Mouse (Mus musculus): ENCODE results near the gene F12.

The F12 gene

GRCm38 (mm10) chr13:55418004-55418403 is 8.6 kb downstream of the F12 start:
- peak; percentile 89 to 97 for DNase-seq (ENCODE audit: inconsistent age in 2 of 2, low spot score in 1 of 2)

GRCm38 (mm10) chr13:55414743-55415380 is 11.7 kb downstream of the F12 start, which contains the start of gene Pfn3:
Gene Pfn3 (minus strand): TSS chr13:55415232.
- DNase-seq (ENCODE audit: inconsistent age in 2 of 2, low spot score in 1 of 2): peak in 1 of 2 experiments; percentile 37

DNA sequence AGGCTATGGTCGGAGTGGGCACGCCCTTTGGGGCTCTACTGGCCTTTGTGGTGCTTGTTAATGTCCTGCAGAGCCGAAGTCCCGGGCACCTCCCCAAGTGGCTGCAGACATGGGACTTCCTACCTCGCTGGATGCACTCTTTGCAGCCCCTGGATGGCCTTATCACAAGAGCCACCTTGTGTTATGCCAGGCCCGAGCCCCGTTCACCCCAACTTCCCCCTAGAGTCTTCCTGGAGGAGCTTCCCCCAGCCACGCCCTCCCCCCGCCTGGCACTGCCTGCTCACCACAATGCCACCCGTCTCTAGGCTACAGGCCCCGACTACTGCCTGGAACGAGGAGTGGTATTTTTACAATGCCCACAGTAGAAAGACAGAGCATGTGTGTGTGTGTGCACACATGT is 13.3 kb downstream of the F12 start:
- DNase-seq (ENCODE audit: inconsistent age in 2 of 2, low spot score in 1 of 2): no peak

GRCm38 (mm10) chr13:55412643-55413307 is 13.8 kb downstream of the F12 start:
- peak; percentile 37 to 70 for DNase-seq (ENCODE audit: inconsistent age in 2 of 2, low spot score in 1 of 2)

DNA sequence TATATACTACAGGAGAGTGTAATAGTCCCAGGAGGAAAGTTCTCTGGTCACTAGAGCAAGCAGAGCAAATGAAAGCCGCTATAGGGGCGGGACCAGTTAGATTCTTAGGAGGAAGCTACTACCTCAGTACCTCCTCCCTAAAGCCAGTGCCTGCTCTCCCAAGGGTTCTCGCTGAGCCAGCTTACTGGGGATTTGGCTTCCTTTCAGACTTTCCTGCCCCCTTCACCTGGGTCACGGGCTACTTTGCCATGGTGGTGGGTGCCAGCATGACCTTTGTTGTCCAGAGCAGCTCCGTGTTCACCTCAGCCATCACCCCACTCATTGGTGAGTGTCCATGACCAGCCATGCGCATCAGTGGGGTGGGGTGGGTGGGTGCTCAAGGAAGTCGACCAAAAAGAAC is 14.8 kb downstream of the F12 start:
- no peak for DNase-seq (ENCODE audit: inconsistent age in 2 of 2, low spot score in 1 of 2)

- DNase-seq (ENCODE audit: inconsistent age in 2 of 2, low spot score in 1 of 2): no peak
Observed at GRCm38 (mm10) chr13:55408546-55409120, 18.0 kb downstream of the F12 start.

GRCm38 (mm10) chr13:55407341-55407740 is 19.3 kb downstream of the F12 start:
- no peak for DNase-seq (ENCODE audit: inconsistent age in 2 of 2, low spot score in 1 of 2)

DNA sequence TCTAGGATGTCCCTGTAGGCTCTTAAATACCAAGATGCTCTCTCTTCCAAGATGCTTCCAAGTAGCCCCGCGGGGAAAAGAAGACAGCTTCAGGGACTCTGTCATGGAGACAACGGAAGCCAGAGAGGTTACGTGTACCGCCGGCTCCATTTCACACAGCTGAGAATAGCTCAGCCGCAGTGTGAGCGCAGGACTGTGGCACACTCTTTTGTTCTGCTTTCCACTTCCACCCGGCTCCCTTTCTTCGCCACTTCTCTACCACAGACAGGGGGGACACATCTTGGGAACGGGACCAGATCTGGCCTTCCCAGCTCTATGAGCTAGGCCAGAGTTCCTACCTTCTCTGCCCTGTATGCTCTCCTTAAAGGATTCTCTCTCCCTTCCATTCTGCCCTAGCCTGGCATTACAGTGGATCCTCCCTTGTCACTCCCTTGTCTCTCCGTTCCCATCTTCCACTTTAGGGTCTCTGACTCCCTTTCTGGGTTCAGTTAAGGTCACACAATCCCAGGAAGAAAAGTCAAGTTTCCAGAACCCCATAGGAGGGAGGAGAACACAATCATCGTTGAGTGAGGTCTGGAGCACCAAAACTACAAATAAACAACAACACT is 20.7 kb downstream of the F12 start:
- DNase-seq (ENCODE audit: inconsistent age in 2 of 2, low spot score in 1 of 2): no peak

DNA sequence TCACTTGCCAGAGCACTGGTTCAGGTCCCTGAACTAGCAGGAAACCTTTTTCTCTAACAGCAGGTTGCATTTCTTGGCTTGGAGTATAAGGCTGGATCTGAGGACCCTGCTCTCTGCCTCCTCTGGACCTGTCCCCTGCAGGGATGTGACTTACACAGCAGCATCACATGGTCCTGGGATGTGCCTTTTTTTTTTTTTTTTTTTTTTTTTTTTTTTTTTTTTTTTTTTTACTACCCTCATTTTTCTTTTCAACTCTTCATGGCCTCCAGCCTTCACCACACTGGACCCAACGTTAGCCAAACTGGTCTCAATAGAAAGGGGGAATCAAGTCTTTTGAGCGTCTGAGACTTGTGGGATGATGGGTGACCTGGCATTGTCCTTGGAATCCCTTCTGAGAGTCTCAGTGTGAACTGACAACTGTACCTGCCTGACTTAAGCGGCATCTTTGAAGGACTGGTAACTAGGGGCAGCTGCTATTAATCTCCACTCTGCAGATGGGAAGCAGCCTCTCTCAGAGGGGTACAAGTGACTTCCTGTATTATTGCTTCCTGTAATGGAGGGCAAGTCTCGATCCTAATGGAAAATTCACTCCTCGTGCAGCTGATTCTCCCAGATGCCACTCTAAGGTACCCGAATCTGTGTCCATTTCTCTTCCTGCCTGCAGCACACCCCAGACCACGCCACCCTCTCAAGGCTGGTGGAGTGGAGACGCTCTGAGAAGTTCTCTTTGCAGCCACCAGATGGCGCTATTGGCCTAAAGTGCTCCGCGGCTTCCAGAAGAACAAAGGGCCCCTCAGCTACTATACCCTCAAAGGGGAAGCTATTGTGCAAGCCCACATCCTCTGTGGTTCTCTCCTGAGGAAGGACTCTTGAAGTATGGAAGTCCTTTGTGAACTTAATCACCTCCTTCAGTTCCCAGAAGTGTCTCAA is 21.5 kb downstream of the F12 start:
- DNase-seq (ENCODE audit: inconsistent age in 2 of 2, low spot score in 1 of 2): peak; percentile 70 to 89

DNA sequence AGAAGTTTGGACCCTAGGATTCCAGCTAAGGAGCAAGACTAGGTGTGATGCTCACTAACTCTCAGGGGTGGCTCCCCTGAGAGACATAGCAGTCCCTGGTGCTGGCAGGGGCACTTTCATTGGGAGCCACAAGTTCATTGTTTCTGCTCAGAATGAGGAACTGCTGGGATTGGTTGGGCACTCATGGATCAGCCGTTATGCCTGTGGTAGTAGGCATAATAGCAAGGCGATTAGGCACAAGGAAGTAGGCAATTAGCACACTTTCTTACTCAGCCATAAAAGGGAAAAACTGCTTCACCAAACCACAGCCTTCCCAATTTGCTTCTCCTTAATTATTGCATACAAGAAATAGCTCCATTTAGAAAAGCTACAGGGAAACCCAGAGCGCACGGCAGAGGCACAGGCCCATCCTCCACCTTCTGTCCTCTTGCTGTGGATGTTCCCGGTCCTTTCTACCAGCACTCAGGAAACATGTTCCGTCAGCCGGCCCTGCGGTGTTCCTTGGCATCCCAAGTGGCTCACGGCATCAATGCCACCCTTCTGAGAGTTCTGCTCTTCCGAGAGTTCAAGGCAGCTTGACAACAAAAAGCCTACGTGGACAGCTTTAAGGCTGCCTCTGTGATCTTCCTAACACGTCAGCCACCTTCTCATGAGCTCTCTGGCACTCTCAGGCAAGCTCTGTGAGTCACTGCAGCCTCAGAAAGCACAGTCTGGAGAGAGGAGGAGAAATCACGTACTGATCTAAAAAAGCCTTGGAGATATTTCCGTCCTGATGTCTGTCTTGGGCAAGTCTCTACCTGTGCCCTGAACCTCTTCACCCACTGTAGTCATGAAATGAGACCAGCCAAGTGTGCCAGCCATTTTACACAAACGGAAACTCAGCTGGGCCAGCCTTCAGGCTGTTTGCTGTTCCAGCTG is 22.4 kb downstream of the F12 start:
- no peak for DNase-seq (ENCODE audit: inconsistent age in 2 of 2, low spot score in 1 of 2)

- no peak for DNase-seq (ENCODE audit: inconsistent age in 2 of 2, low spot score in 1 of 2)
Observed at GRCm38 (mm10) chr13:55403266-55403665, 23.3 kb downstream of the F12 start.

DNA sequence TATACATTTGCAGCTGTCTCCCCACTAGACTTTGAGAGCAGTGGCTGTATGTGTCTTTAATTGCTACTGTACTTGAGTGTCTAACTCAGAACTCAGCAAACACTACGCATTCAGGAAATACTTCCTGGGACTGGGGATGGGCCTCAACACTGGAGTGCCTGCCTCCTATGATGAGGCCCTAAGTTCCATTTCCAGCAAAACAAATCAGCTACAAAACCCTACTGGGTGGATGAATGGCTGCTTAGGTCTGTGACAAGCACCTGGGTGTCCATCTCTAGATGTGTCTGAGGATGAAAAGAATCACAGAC is 26.6 kb downstream of the F12 start:
- no peak for DNase-seq (ENCODE audit: inconsistent age in 2 of 2, low spot score in 1 of 2)

DNA sequence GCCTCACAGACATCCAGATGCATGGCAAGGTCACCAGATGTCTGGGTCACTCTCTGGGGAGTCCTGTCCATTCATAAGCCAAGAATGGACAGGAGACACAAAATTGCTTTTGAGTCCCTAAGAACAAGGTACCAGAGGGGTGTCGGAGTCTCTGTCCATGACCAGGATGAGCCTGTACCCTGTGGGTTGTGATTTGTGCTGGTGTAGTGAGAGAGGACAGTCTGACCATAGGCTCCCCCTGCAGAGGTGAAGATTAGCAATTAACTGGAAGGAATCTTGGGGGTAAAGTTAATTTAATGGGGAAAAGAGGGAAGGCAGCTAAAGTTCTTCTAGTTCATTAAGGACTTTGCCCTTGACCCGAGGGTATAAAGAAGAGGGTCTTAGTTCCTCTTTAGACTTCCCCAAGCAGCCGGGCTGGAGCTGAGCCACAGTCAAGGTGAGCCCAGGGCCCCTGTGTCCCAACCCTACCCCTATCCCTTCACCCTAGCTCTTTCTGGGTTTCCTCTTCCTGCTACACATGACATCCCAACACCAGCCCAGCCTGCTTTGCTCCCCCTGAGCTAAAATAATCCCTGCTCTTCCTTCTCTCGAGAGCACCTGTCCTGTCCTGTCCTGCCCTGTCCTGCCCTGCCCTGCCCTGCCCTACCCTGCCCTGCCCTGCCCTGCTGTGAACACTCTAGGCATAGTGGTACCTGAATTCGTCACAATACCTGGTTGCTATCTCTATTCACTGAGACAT is 27.1 kb downstream of the F12 start:
- no peak for DNase-seq (ENCODE audit: inconsistent age in 2 of 2, low spot score in 1 of 2)

DNA sequence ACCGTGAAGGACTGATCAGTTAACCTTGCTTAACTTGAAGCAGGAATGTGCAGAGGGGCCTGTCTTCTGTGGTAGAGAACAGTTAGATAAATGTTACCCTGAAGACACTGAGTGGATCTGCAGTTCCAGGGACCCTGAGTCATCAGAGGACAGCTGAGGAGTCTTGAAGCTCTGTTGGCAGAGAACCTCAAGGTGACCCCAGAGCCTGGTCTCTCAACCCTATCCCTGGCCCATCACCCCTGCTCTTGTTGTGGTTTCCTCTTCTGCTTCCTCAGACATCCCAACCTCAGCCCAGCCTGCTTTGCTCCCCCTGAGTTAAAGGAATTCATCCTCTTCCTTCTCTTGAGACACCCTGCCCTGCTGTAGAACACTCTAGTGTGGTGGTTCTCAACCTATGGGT is 28.5 kb downstream of the F12 start, which contains the start of gene Slc34a1:
TSS of gene Slc34a1 (plus strand) at position 100 of the 400 bp plus-strand sequence.
- DNase-seq (ENCODE audit: inconsistent age in 2 of 2, low spot score in 1 of 2): no peak

DNA sequence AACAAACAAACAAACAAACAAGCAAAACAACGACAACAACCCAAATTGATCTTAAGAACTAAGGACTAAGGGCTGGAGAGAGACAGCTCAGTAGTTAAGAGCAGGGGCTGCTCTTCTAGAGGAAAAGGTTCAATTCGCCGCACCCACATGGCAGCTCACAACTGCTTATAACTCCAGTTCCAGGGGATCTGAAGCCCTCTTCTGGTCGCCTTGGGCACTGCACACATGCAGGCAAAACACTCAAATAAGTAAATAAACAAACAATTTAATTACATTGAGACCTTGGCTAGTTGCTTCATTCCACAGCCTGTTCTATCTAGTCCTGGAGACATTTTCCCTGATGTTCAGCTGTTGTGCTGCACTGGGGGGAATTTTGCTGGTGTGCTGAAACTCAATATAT is 33.7 kb downstream of the F12 start:
- no peak for DNase-seq (ENCODE audit: inconsistent age in 2 of 2, low spot score in 1 of 2)

- DNase-seq (ENCODE audit: inconsistent age in 2 of 2, low spot score in 1 of 2): no peak
Observed at GRCm38 (mm10) chr13:55391626-55392029, 35.0 kb downstream of the F12 start.

- DNase-seq (ENCODE audit: inconsistent age in 2 of 2, low spot score in 1 of 2): no peak
Observed at GRCm38 (mm10) chr13:55390644-55391043, 35.9 kb downstream of the F12 start.

- DNase-seq (ENCODE audit: inconsistent age in 2 of 2, low spot score in 1 of 2): no peak
Observed at GRCm38 (mm10) chr13:55381790-55382189, 44.8 kb downstream of the F12 start.

DNA sequence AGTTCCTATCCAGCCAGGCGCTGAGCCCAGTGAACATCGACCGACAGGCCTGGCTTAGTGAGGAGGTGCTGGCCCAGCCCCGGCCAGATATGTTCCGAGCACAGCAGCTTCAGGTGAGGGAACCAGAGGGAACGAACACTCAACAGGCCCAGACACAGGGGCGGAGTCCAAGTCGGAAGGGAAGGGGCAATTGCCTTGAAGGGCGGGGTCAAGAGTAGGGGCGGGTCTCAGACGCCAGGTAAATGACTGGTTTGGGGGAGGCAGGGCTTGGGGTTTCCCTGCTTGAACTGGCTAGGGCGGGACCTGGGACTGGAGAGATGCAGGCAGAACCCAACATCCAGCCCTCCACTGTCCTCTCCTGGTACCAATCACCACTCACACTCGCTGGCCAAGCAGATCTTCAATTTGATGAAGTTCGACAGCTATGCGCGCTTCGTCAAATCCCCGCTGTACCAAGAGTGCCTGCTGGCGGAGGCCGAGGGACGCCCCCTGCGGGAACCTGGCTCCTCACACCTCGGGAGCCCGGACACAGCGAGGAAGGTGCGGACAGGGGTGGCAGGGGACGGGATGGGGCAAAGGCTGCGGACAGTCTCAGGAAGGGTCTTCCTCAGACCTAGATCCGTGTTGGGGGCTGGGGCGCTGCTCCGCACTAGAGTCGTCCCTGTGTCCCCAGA is 47.5 kb downstream of the F12 start:
- no peak for DNase-seq (ENCODE audit: inconsistent age in 2 of 2, low spot score in 1 of 2)
